18 mouse cellular contexts compared by ENCODE assay signal in the genomic region with DNA sequence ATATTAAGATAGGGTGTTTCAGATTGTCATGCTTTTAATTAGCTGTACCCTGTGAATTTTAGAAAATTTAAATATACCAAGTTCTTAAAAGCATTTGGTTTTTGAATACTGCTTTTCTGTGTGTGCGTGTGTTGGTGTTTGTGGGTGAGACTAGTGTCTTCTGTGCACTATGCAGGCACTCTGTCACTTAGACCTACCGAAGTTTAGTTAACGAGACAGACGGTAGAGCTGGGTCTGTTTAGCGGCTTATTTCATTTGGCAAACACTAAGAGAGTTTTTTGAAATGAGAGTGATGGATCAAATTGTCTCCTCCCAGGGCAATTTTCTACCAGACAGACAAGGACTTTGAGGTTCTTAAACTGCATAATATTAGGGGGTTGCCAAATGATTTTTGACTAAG.
"Had no signal": no experiment of that assay in that cellular context is flagged by ENCODE, and none has a peak within 500 bp of the region (broad histone marks: within the 10 kb centered on the region; RNA-seq: fewer than 3 reads in every experiment).

No protein-coding gene starts in this region.

- H3K9me3 ChIP-seq: midbrain, embryonic 10.5 days; midbrain, embryonic 12.5 days; neural tube, embryonic 13.5 days; neural tube, embryonic 15.5 days had no signal

- H3K4me1 ChIP-seq: midbrain, embryonic 10.5 days; midbrain, embryonic 12.5 days had no signal

- H3K4me3 ChIP-seq: midbrain, embryonic 10.5 days; midbrain, embryonic 12.5 days; myocyte; neural tube, embryonic 13.5 days; neural tube, embryonic 15.5 days had no signal

- DNase-seq: lung, embryonic 14.5 days; lung, postnatal 10 days; lung, postnatal 4 days; midbrain, embryonic 14.5 days; retina, postnatal 1 day; right cerebral cortex, adult 18-20 months; right cerebral cortex, postnatal 25 days; right cerebral cortex, postnatal 4 days; spleen, adult 18-20 months; thymus, adult 18-20 months; thymus, postnatal 14 days; thymus, postnatal 36 days had no signal

- H3K9ac ChIP-seq: lung, embryonic 14.5 days; midbrain, embryonic 12.5 days; neural tube, embryonic 13.5 days; neural tube, embryonic 15.5 days had no signal

- H3K27ac ChIP-seq: midbrain, embryonic 10.5 days; midbrain, embryonic 12.5 days; neural tube, embryonic 13.5 days; neural tube, embryonic 15.5 days had no signal

- ATAC-seq: midbrain, embryonic 16.5 days had no signal

- H3K27me3 ChIP-seq: midbrain, embryonic 12.5 days; neural tube, embryonic 13.5 days; neural tube, embryonic 15.5 days had no signal

- H3K4me2 ChIP-seq: lung, embryonic 14.5 days; midbrain, embryonic 12.5 days; neural tube, embryonic 13.5 days; neural tube, embryonic 15.5 days had no signal
